Mouse (Mus musculus) intestine, embryonic 15.5 days (tissue): ENCODE measurements around the gene Gm20716. TPM values are rescaled to one million over a fixed set of nuclear protein-coding genes. Genes with fewer than 3 reads are reported as not detected.
"Not testable (repeated sequence)": the region's sequence is repeated elsewhere in the genome, so short reads cannot be mapped to it uniquely, and the experiment has no call there.

Experiments used
- ATAC-seq: fragments of 200-750 bp; cut with Nextera tagmentation; 2 replicates; pipeline ENCODE4 v1.8.0; 2017; ENCODE audit warnings: moderate TSS enrichment, moderate library complexity
- H3K27ac ChIP-seq: fragments of 300-500 bp; sonication (generic); 2 replicates; pipeline ENCODE4 v1.5.1; 2015; ENCODE audit warnings: mild to moderate bottlenecking, inconsistent platforms
- H3K27me3 ChIP-seq: fragments of 300-500 bp; sonication (generic); replicated peaks from 2 replicates; pipeline ENCODE4 v1.6.1; 2015; ENCODE audit warnings: inconsistent platforms
- H3K36me3 ChIP-seq: fragments of 300-500 bp; sonication (generic); 2 replicates; pipeline ENCODE4 v1.6.1; 2015; ENCODE audit warnings: inconsistent platforms
- H3K4me1 ChIP-seq: fragments of 300-500 bp; sonication (generic); replicated peaks from 2 replicates; pipeline ENCODE4 v1.6.1; 2015; ENCODE audit warnings: inconsistent platforms
- H3K4me2 ChIP-seq: fragments of 300-500 bp; sonication (generic); replicated peaks from 2 replicates; pipeline ENCODE4 v1.6.1; 2015; ENCODE audit warnings: mild to moderate bottlenecking, inconsistent platforms
- H3K4me3 ChIP-seq: fragments of 300-500 bp; sonication (generic); replicated peaks from 2 replicates; pipeline ENCODE4 v1.5.1; 2015; ENCODE audit warnings: inconsistent platforms
- H3K9ac ChIP-seq: fragments of 300-500 bp; sonication (generic); 2 replicates; pipeline ENCODE4 v1.6.1; 2015; ENCODE audit warnings: inconsistent platforms
- H3K9me3 ChIP-seq: fragments of 300-500 bp; sonication (generic); 2 replicates; pipeline ENCODE4 v1.6.1; 2016; ENCODE audit warnings: inconsistent platforms
- WGBS: fragments of 180-500 bp; shearing (Covaris S2); methylation state at CpG from one replicate; pipeline ENCODE4 v1.1.7; 2015; 5-methylcytosine and 5-hydroxymethylcytosine counted together
- polyA plus RNA-seq: library from polyadenylated mRNA; unstranded; fragments of >200 nt; fragmentation: Nextera tagmentation; extraction: Ambion mirVana; gene quantifications from 2 replicates; pipeline ENCODE4 v1.2.1, GENCODE M21; 2015

The Gm20716 gene
- polyA plus RNA-seq, 1 experiment from 2014 or later = 12.9 TPM

GRCm38 (mm10) chr2:168157974-168158373, 72.2 kb downstream of the Gm20716 start:
- not testable (repeated sequence) for H3K27me3 ChIP-seq, H3K36me3 ChIP-seq, H3K4me2 ChIP-seq, H3K9me3 ChIP-seq, H3K4me3 ChIP-seq, H3K9ac ChIP-seq, ATAC-seq, H3K27ac ChIP-seq
- peaks cover 40% of the 10 kb centered on the region for H3K4me1 ChIP-seq
- WGBS = 53% methylated on average over 9 of the region's 11 CpGs

DNA sequence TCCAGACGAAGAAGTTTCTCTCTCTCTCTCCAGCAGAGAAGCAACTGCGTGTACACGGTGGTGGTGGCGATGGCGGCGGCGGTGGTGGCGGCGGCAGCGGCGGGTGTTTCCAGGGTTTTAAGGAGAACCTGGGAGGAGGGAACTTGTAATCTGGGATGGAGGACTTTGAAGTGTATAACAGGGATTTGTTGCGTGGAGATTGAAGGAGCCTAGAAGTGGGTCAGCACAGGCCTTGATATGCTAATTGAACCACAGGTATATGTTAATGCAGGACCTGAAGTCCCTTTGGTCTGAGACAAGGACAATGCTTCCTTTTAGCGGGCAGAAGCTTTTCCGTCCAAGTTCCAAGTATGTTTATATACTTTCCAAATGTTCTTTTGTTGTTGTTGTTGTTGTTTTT, 73.8 kb downstream of the Gm20716 start:
- Histone ChIP-seq H3K9me3 (no peaks in the 10 kb centered on the region), H3K27ac (no peak overlapping the region), H3K27me3 (no peaks in the 10 kb centered on the region), H3K4me3 (no peak overlapping the region), H3K4me1 (peaks cover 33% of the 10 kb centered on the region), H3K36me3 (no peaks in the 10 kb centered on the region), H3K4me2 (no peak overlapping the region), H3K9ac (no peak overlapping the region)
- ATAC-seq = no peak
- WGBS = 66% methylated on average over 14 of the region's 14 CpGs

GRCm38 (mm10) chr2:168155666-168156065, 74.5 kb downstream of the Gm20716 start:
- Histone ChIP-seq H3K9me3 (no peaks in the 10 kb centered on the region), H3K27ac (no peak overlapping the region), H3K4me1 (peaks cover 31% of the 10 kb centered on the region), H3K4me2 (no peak overlapping the region), H3K4me3 (no peak overlapping the region), H3K36me3 (no peaks in the 10 kb centered on the region), H3K27me3 (no peaks in the 10 kb centered on the region), H3K9ac (no peak overlapping the region)
- WGBS = 90% methylated on average over 7 of the region's 7 CpGs
- no peak for ATAC-seq

DNA sequence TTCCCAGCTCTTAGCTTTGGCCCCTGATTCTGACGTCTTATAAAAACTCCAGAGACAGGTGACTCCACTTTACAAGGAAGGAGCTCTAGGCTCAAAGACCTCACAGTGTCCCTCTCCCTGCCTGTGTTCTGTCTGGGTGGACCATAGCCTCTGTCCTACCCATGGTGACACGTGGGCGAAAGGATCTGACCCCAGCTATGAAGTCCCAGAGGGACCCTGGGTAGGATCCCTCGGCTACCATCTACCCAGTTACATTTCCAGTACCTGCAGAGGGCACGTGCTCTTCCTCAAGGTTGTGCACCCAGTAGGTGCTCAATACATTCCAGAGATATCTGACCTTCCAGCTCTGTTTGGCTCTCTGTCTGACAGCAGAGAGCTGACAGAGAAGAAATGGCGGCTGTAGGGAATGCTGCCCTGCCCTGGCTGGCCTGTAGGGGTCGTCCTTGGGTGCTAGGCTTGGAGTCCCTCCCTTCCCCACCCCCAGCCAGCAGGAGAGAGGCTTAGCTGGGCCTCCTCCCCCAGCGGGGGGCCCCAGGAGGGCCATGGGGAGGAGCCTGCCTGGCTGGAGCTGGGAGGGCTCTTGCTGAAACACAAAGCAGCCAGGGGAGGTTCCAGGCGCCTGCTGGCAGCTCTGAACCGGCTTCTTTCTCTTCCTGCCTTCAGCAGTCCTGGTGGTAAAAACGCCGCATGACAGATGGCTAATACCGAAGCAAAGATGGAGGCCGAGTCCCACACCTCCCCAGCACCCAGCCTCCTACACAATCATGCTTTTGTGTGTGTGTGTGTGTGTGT, 75.9 kb downstream of the Gm20716 start:
- Histone ChIP-seq H3K27me3 (no peaks in the 10 kb centered on the region), H3K4me2 (peak overlapping the region; percentile 48), H3K4me3 (no peak overlapping the region), H3K27ac (peak overlapping the region; percentile 74), H3K9me3 (no peaks in the 10 kb centered on the region), H3K4me1 (peaks cover 20% of the 10 kb centered on the region), H3K36me3 (no peaks in the 10 kb centered on the region), H3K9ac (0 out of 2 replicates have a peak overlapping the region, but pooled peaks have one; percentile 4)
- peak; percentile 97 for ATAC-seq
- 20% methylated on average over 14 of the region's 14 CpGs for WGBS

GRCm38 (mm10) chr2:168149241-168149640, 80.9 kb downstream of the Gm20716 start:
- no peak overlapping the region for H3K9ac ChIP-seq
- no peaks in the 10 kb centered on the region for H3K27me3 ChIP-seq
- no peaks in the 10 kb centered on the region for H3K9me3 ChIP-seq
- H3K27ac ChIP-seq = no peak overlapping the region
- no peak overlapping the region for H3K4me3 ChIP-seq
- no peak overlapping the region for H3K4me2 ChIP-seq
- peaks cover 23% of the 10 kb centered on the region for H3K4me1 ChIP-seq
- no peaks in the 10 kb centered on the region for H3K36me3 ChIP-seq
- no peak for ATAC-seq
- WGBS = 91% methylated on average over 8 of the region's 8 CpGs

GRCm38 (mm10) chr2:168147722-168148432, 82.3 kb downstream of the Gm20716 start:
- no peaks in the 10 kb centered on the region for H3K36me3 ChIP-seq
- 0 out of 2 replicates have a peak overlapping the region, but pooled peaks have one; percentile 20 for H3K9ac ChIP-seq
- no peak overlapping the region for H3K4me3 ChIP-seq
- 55% methylated on average over 22 of the region's 22 CpGs for WGBS
- H3K27ac ChIP-seq = peak overlapping the region; percentile 45
- no peaks in the 10 kb centered on the region for H3K9me3 ChIP-seq
- 0 out of 2 replicates have a peak overlapping the region, but pooled peaks have one; percentile 4 for H3K4me2 ChIP-seq
- peak; percentile 71 for ATAC-seq
- no peaks in the 10 kb centered on the region for H3K27me3 ChIP-seq
- H3K4me1 ChIP-seq = peaks cover 16% of the 10 kb centered on the region

GRCm38 (mm10) chr2:168145437-168145836, 84.7 kb downstream of the Gm20716 start:
- Histone ChIP-seq H3K4me2 (no peak overlapping the region), H3K9me3 (no peaks in the 10 kb centered on the region), H3K27me3 (no peaks in the 10 kb centered on the region), H3K4me1 (peaks cover 16% of the 10 kb centered on the region), H3K27ac (no peak overlapping the region), H3K9ac (no peak overlapping the region), H3K36me3 (no peaks in the 10 kb centered on the region), H3K4me3 (no peak overlapping the region)
- WGBS = 48% methylated on average over 2 of the region's 2 CpGs
- ATAC-seq = no peak

DNA sequence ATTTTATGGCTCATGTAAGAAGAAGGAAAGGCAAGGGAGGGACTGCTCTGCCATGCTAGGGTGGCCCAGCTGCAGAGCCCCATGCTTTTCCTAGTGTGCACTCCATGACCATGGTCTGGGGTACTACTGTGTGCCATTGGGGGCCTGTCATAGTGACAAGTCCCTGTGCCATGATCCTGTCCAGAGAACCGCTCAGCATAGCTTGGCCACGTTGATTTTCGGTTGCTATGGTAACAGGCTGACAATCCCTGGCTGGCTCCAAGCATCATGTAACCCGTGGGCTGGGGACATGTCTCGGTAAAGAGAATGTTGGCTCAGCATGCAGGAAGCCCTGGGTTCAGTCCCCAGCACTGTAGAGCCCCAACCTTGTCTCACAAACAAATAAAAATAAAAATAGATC, 86.4 kb downstream of the Gm20716 start:
- H3K4me2 ChIP-seq = no peak overlapping the region
- H3K27ac ChIP-seq = no peak overlapping the region
- H3K4me3 ChIP-seq = no peak overlapping the region
- 54% methylated on average over 5 of the region's 5 CpGs for WGBS
- H3K4me1 ChIP-seq = peaks cover 16% of the 10 kb centered on the region
- no peaks in the 10 kb centered on the region for H3K36me3 ChIP-seq
- no peak for ATAC-seq
- no peaks in the 10 kb centered on the region for H3K27me3 ChIP-seq
- H3K9me3 ChIP-seq = no peaks in the 10 kb centered on the region
- no peak overlapping the region for H3K9ac ChIP-seq

DNA sequence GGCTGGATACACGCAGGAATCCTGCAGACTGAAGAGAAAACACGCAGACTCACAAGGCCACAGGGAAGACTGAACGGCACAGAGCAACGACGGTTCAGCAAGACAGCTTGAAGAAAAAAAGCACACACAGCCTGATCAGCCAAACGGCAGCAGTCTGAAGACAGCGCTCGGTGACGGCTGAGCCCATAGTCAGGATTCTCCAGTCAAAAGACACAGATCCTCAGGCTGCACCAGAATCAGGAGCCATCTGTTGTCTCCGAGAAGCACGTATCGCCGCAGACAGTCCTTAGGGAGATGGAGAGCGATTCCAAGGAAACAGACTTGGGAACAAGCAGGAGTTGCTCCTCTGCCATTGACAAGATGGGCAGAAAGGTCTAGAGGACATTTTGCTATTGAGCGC, 93.0 kb downstream of the Gm20716 start:
- H3K4me2 ChIP-seq = no peak overlapping the region
- H3K4me3 ChIP-seq = no peak overlapping the region
- H3K4me1 ChIP-seq = no peaks in the 10 kb centered on the region
- H3K27me3 ChIP-seq = no peaks in the 10 kb centered on the region
- H3K36me3 ChIP-seq = no peaks in the 10 kb centered on the region
- no peaks in the 10 kb centered on the region for H3K9me3 ChIP-seq
- no peak for ATAC-seq
- H3K9ac ChIP-seq = no peak overlapping the region
- no peak overlapping the region for H3K27ac ChIP-seq
- WGBS = 76% methylated on average over 15 of the region's 15 CpGs

Other genes with a start within 250 kb of the Gm20716 start
- gene Ripor3, start 219.7 kb downstream of the Gm20716 start, polyA plus RNA-seq = 3.7 and 4.2 TPM in 2 replicates
- 16.9 and 17.4 TPM in 2 replicates for gene Pard6b, start 149.4 kb downstream of the Gm20716 start, polyA plus RNA-seq
- 4.6 and 6.1 TPM in 2 replicates for gene Adnp, start 23.3 kb downstream of the Gm20716 start, polyA plus RNA-seq
- 94.9 and 104 TPM in 2 replicates for gene Dpm1, start 227 bp upstream of the Gm20716 start, polyA plus RNA-seq
- gene Mocs3, start 258 bp upstream of the Gm20716 start, polyA plus RNA-seq = 5.8 and 7.3 TPM in 2 replicates
- gene Kcng1, start 51.4 kb upstream of the Gm20716 start, polyA plus RNA-seq = 6.6 and 8.4 TPM in 2 replicates